Mouse (Mus musculus): ENCODE results near the gene Hoxd9.

The Hoxd9 gene

DNA sequence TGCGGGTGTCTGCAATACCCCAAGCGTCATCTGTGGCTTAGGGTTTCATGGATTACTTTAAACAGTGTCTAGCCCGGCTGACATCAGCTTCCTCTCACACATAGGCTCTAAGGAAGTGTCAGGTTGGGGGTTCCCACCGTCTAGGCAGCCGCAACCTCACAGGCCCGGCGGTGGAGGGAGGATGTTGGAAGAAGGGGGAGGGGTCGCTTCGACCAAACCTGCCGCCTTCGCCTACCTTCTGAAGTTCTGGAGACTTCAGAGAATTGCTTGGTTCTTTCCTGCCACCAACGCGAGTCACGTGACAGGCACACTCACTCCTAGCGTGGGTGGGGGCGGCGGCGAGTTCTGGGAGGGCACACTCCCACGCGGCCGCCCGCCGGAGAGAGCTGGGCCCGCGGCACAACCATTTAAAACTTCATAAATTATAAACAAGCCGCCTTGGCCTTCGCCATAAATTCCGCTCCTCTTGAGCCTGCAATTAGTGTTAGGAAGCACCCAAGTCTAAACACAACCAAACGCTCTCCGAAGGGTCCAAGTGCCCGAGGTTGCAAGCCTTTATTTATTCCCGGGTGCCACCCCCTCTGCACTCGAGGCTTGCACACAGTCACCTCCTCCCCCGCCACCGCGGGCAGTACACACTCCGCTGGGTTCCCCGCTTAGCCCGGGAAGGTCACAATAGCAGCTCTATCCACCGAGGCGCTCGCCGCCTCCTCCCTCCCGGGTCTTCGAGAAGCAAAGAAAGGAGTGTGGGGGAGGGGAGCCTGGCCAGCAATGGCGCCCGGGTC lies 52.0 kb downstream of the Hoxd9 start:
- DNase-seq (ENCODE audit: inconsistent ontology term), result no peak
